Mouse (Mus musculus): ENCODE measurements around the gene Gm6871.
"Not testable (repeated sequence)": the region's sequence is repeated elsewhere in the genome, so short reads cannot be mapped to it uniquely, and the experiment has no call there.

Gene Gm6871

GRCm38 (mm10) chr7:41573562-41573961 is at the start of gene Gm6871:
Gene Gm6871 (minus strand): TSS chr7:41573662.
- not testable (repeated sequence) for DNase-seq (ENCODE audit: low spot score)

- DNase-seq (ENCODE audit: low spot score) = not testable (repeated sequence)
Observed at GRCm38 (mm10) chr7:41616241-41616640, 42.8 kb upstream of the Gm6871 start.

DNA sequence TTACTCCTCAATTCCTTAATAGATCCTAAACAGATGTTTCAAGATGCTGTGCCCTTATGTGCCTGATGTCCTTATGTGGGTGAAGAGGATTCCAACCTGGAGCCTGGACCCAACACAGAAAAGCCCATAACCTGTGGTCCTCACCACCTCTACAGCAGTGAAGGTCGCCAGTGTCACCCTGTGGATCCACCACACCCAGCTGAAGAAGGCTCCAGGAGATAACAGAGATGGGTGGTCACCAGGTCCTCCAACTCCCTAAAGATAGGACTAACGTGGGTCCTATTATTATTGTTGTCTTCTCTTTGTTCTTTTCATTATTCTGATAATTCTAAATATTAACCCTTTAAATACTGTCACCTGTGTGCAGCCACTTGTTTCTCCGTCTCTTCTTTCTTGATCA is 38.2 kb upstream of the Gm6871 start:
- no peak for DNase-seq (ENCODE audit: low spot score)

DNA sequence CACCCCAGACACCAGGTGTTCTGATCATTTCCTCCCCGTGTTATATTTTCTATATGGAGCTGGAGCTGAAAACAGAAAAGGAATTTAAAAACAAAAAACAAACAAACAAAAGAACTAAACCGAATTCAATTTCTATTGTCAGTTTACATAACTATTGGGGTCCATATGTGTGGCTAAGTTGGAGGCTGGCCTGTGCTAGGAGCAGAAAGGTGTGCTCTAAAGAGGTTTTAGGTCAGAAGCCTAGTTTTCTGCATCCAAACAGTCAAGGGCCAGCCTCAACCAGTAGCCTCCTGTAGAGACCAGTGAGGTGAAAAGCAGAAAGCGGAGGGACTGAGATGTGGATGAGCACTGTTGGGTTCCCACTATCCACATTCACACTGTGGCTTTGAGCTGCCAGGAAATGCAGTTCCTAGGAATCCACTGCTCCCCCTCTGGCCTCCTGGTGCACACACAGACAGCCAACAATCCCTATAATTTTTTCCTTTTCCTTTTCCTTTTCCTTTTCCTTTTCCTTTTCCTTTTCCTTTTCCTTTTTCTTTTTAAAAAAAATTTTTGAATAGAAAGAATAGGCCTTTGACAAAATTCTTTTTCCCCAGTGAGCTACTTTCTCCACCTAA is 26.6 kb upstream of the Gm6871 start:
- DNase-seq (ENCODE audit: low spot score) = peak; percentile 36

DNA sequence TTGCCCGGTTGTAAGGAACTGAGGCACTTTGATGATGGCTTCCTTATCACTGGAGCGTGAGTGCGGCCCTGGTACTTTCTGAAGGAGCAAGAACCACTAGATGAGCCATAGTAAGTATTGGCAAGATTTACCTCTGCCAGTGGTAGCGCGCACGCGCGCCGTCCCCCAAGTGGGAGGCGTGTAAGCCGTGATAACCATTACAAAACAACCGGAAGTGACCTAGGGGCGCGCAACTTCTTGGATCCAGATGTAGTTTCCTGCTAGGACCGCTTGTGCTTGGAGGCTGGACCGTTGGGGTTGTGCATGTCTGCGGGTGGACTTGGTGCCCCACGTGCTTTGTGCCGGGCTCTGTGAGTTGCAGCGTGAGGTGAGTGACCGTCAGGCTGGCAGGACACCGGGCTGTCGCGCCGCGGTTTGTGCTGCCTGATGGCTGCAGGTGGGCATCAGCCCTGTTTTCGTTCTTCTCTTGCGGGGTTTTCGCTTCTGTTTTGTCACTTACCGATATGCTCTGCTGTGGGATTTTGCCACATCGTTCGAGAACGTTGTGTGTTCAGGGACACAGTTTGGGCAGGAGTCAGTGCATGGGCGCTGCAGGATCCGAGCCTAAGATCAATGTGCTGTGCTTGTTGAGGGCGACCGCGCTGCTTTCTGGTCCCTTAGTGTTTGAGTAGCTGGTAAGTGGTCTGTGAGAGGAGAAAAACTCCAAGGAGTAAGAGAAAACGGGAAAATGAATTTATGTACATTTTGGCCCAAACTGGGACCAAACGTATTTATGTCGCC is 25.8 kb upstream of the Gm6871 start, which contains the start of gene 2610021A01Rik:
TSS of gene 2610021A01Rik (plus strand) at position 197 of the 780 bp plus-strand sequence.
- peak; percentile 96 for DNase-seq (ENCODE audit: low spot score)

- DNase-seq (ENCODE audit: low spot score) = no peak
Observed at GRCm38 (mm10) chr7:41598615-41599014, 25.2 kb upstream of the Gm6871 start.

DNA sequence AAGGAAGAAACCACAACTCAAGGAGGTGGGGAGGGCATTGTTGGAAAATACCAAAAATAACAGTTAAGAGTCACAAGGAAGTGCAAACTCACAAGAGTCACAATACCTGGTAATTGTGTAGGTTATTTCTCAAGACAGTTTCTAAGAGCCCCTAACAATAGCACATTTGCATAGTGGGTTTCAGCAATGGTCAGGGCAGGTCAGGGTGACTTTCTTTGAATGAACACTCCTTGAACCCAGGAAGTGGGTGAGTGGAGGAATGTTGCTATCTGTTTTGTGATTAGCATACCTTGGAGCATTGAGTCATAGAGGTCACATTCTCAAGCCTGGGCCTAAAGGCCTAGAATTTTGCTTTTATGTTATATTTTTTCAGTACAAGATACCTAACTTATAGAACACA is 14.4 kb upstream of the Gm6871 start:
- DNase-seq (ENCODE audit: low spot score) = not testable (repeated sequence)

DNA sequence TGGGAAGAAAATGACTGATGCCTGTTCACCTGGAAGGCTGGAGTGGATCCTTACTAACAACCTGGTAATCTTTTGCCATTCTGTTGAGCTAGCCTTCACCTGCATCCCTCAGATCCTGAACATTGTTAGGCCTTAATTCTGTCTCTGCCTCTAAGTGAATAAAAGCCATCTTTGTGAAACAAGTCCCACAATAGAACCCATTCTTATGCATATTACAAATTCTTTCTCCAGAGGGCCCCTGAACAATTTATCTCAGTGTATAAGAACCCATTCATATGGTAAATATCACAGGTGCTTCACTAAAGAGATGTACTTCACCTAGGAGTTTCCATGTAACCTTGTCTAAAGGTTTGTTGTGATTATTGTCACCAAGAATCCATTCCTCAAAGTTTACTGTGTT is 8.6 kb upstream of the Gm6871 start:
- no peak for DNase-seq (ENCODE audit: low spot score)

DNA sequence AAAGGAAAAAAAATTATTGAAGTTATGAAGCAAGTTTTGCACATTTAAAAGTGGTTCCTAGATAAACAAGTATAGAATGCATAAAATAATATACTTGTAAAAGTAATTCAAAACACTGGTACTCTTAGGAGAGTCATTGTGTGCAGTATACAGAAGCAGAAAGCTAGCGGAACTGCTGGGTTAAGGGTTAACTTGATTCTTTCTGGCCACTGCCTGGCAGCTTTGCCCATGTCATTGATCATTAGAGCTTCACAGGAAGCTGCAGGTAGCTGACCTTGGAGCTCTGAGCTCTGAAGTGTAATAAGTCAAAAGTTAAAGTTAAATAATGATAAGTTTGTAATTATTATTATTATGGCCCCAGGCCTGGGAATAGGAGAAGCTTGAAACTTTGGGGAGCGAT is 4.5 kb upstream of the Gm6871 start:
- no peak for DNase-seq (ENCODE audit: low spot score)

GRCm38 (mm10) chr7:41560681-41561080 is 12.8 kb downstream of the Gm6871 start:
- DNase-seq (ENCODE audit: low spot score) = no peak

DNA sequence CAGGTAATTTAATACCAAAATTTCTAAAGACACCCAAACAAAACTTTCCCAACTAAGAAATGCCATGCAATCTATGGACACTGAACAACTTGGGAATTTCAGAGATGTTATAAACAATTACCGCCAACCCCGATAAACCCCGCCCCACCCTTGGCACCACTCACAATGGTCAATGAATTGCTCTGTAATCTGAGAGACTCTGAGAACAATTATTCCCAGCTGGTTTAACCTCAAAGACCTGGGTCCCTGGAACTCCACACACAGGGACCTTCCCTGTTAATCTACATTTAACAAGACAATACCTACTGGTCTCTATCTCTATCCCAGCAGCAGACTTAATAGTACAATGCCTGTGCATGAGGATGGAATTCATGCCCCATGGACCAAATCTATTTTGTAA is 60.8 kb downstream of the Gm6871 start:
- no peak for DNase-seq (ENCODE audit: low spot score)

DNA sequence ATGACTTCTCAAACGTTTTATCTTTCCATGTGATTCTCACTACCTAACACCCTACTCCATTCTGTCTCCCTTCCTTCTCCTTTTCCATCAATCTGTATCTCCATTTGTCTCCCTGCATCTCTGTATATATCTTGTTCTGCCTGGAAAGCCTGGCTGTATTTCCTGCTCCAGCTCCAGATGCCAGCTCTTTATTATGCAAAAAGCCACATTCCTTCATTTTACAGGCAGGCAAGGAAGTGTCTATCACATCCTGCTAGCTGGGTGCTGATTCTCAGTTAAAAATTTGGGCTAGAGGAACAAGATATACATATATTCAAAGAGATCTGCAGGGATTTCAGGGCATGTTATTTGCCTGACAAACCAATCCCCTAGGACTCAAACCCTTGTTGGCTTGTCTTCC is 61.3 kb downstream of the Gm6871 start:
- no peak for DNase-seq (ENCODE audit: low spot score)

DNA sequence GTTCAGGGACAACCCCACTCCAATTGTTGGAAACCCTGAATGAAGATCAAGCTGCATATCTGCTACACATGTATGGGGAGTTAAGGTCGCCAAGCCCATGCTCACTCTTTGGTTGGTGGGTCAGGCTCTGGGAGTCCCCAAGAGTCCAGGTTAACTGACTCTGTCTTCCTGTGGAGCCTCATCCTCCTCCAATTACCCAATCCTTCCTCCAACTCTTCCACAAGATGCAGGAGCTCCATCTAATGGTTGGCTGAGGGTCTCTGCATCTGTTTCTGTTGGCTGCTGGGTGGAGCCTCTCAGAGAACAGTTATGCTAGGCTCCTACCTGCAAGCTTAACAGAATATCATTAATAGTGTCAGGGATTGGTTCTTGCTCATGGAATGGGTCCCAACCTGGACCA is 71.1 kb downstream of the Gm6871 start:
- no peak for DNase-seq (ENCODE audit: low spot score)

DNA sequence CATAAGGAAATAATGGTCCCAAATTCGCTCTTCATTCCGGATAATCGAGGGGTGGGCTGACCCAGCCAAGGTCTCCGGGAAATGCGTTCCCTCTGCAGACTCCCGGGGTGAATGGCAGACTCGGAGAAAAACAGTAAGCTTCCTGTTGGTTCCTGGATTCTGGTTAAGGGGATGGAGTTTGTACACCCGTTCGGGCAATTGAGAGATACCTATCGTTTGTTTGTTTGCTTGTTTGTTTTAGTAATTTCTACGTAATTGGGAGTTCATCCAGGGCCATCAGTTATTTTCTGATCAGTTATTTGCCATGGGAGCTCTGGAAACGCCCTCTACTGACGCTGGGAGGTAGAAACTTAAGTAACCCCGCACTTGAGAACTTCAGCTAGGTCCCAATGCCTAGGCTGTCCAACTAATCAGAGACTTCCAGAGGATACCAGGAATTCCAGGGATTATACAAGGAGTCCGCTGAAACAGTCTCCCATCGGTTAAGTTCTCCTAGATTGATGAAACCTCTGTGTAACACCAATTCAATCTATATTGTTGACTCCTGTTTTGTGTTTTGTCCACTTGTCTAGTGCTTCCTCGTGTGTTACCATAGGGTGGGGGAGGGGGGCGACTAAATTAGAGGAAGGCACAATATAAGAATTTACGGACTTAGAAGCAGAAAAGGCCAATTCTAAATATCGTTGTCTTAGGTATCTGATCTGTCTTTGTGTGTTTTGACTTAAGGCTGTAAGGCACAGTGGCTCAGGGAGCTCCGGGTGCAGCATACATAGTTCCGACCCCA is 73.1 kb downstream of the Gm6871 start:
- DNase-seq (ENCODE audit: low spot score) = peak; percentile 70

DNA sequence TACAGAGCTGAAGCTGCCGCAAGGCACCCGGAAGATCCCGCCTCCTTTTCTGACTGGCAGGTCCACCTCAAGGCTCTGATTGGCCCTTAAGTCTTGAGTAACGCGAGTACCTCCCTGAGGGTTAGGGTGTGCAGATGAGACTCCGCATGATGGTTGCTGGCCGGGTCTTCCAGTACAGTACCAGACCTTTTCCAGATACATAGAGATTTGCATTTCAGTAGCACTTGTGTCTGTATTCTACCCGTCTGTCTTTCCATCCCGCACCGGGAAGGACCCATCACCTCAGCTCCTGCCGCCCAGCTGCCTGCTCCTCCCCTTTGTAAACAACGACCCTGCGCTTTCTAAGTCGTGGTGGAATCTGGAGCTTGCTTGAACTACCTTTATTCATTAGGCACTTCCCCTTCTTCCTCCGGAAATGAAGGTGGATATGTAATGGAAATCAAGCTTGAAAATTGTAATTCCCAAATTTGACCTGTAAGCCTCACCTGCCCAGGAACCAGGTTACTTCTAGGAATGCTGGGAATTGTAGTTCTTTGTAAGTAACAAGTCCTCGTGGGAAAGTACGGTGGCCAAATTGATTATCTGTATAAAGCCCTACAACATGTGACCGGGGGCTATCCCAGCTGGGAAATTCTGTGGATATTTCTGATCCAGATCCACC is 73.9 kb downstream of the Gm6871 start, which contains the start of the genes Gm20449 and AW146154:
TSS of gene Gm20449 (minus strand) at position 29 of the 661 bp plus-strand sequence.
TSS of gene AW146154 (minus strand) at position 502 of the 661 bp plus-strand sequence.
- DNase-seq (ENCODE audit: low spot score) = peak; percentile 93

GRCm38 (mm10) chr7:41499018-41499388 is 74.5 kb downstream of the Gm6871 start:
- DNase-seq (ENCODE audit: low spot score) = not testable (repeated sequence)

DNA sequence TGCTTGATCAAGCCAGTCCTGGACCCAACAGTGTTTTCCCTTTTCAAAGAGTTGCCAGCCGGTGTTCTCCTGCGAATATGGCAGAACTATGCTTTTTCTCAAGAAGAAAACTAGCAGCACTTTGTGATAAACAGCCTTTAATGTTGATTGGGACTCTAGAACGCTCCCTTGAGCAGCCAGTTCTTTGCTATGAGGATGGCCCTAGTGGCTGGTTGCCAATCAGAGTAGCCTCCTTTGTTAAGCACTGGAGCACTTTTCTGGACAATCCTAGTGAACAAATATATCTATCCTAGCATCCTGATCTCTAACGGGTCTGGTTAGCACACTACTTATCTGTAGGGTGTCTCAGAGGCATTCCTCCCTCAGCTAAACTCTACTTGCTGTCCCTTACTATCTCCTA is 75.0 kb downstream of the Gm6871 start:
- not testable (repeated sequence) for DNase-seq (ENCODE audit: low spot score)

DNA sequence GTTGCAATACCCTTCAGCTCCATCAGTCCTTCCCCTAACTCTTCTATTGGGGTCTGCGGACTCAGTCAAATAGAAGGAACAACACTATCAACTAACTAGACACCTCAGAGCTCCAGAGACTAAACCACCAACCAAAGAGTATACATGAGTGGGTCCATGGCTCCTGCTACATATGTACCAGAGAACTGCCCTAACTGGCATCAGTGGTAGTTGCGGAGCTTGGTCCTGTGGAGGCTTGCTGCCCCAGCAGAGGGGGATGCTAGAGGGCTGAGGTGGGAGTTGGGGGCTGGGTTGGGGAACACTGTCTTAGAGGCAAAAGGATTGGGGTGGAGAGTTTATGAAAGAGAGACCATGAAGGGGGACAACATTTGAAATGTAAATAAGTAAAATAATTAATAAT is 75.6 kb downstream of the Gm6871 start:
- no peak for DNase-seq (ENCODE audit: low spot score)

All from embryo, embryonic 10.5 days (tissue).